Mouse (Mus musculus) stomach, postnatal 0 days (tissue): ENCODE results near the gene Wdr74. TPM values are rescaled to one million over a fixed set of nuclear protein-coding genes. Genes with fewer than 3 reads are reported as not detected.

Experiments used
- ATAC-seq: fragments of 200-750 bp; cut with Nextera tagmentation; 2 replicates; pipeline ENCODE4 v1.8.0; 2017; ENCODE audit not compliant: low FRiP score, low TSS enrichment
- DNase-seq: peaks from one replicate; pipeline ENCODE4 v3.0.0-alpha.2; 2016; ENCODE audit warnings: low spot score
- H3K27ac ChIP-seq: fragments of 300-500 bp; sonication (generic); replicated peaks from 2 replicates; pipeline ENCODE4 v1.5.1; 2014; ENCODE audit warnings: mild to moderate bottlenecking, control low read depth
- H3K27me3 ChIP-seq: fragments of 300-500 bp; sonication (generic); 2 replicates; pipeline ENCODE4 v1.6.1; 2014; ENCODE audit warnings: low read length; ENCODE audit not compliant: control insufficient read depth, insufficient read depth
- H3K36me3 ChIP-seq: fragments of 300-500 bp; sonication (generic); 2 replicates; pipeline ENCODE4 v1.6.1; 2014; ENCODE audit warnings: low read length, mixed read lengths; ENCODE audit not compliant: control insufficient read depth, insufficient read depth
- H3K4me1 ChIP-seq: fragments of 300-500 bp; sonication (generic); replicated peaks from 2 replicates; pipeline ENCODE4 v1.6.1; 2014; ENCODE audit warnings: antibody characterized with exemption; ENCODE audit not compliant: control insufficient read depth, insufficient read depth
- H3K4me2 ChIP-seq: fragments of 300-500 bp; sonication (generic); replicated peaks from 2 replicates; pipeline ENCODE4 v1.6.1; 2014; ENCODE audit warnings: low read depth, mild to moderate bottlenecking, control low read depth, moderate library complexity
- H3K4me3 ChIP-seq: fragments of 300-500 bp; sonication (generic); 2 replicates; pipeline ENCODE4 v1.5.1; 2014; ENCODE audit warnings: low read depth, low read length, control low read depth
- H3K9ac ChIP-seq: fragments of 300-500 bp; sonication (generic); 2 replicates; pipeline ENCODE4 v1.6.1; 2014; ENCODE audit warnings: mild to moderate bottlenecking, low read length, control low read depth, mixed read lengths
- H3K9me3 ChIP-seq: fragments of 300-500 bp; sonication (generic); 2 replicates; pipeline ENCODE4 v1.6.1; 2016; ENCODE audit warnings: low read length; ENCODE audit not compliant: control insufficient read depth
- CTCF ChIP-seq: IDR thresholded peaks from 2 replicates; pipeline ENCODE4 v1.5.1; 2016; ENCODE audit warnings: antibody characterized with exemption, low read depth, mild to moderate bottlenecking, moderate library complexity
- EP300 ChIP-seq: optimal IDR thresholded peaks from 2 replicates; pipeline ENCODE3; 2016; ENCODE audit warnings: antibody characterized with exemption
- WGBS: fragments of 180-500 bp; shearing (Covaris S2); extraction: QIAGEN DNeasy Blood & Tissue Kit; methylation state at CpG from one replicate; pipeline ENCODE4 v1.1.7; 2014; 5-methylcytosine and 5-hydroxymethylcytosine counted together
- polyA plus RNA-seq: library from polyadenylated mRNA; unstranded; fragments of >200 nt; fragmentation: Nextera tagmentation; extraction: Ambion mirVana; gene quantifications from 2 replicates; pipeline ENCODE4 v1.2.1, GENCODE M21; 2015

Wdr74 gene
- polyA plus RNA-seq, 1 experiment from 2014 or later = 55.7 TPM

DNA sequence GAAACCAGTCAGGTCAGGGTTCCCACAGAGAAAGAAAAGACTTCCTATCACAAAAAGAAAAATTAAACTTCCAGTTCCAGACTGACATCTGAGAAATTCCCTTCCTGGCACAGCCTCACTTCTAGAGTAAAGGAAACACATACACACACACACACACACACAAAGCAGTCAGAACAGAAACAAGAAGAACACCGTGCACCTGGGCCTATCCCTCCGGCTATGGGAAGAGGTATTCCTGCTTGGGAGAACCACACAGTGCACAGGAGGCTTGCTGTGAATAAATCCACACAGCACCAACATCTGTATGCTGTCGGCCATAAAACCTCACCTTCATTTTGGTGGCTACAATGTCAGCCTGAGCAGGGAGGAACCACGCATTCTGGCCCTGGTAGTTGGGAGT is 24.1 kb upstream of the Wdr74 start:
- H3K9ac ChIP-seq = peak overlapping the region; percentile 94; the same call in 1 of the 2 replicates
- no peak for DNase-seq
- H3K27ac ChIP-seq = peak overlapping the region; percentile 98

DNA sequence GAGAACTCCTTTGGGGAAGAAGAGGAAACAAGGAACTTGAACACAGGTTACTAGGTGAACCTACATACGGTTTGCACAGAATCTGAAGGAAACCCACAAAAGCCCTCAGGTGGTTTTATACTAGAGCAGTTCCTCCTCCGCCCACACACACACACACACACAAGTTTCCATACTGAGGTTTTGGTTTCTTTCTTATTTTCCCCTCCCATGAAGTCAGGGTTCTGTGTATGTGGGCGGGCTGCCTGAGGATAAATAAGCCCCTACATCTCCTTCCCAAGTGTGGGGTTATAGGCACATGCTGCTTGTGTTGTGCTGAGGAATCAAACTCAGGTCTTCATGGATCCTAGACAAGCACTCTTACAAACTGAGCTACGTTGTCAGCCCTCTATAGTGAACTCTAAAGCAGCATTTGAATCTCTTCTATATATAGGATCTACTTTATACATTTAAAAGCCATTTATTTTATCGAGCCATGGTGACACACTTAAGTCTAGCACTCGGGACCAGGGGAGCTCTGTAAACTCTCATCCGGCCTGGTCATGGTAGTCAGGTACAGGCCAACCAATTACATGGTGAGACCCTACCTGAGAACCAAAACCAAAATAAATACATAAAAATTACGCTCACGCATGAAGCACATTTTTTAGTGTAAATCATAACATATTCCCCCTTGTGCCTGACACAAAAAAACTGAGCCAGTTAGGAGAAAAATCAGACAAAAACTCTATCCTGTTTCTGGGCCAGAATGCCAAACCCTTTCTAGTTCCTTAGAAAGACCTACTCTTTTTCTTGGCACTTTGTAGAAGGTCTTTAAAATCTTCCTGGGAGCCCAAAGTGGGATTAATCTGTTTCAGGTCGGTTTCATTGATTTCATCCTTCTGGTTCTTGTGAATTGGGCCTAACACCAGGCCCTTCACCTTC is 23.4 kb upstream of the Wdr74 start:
- 41% methylated on average over 10 of the region's 10 CpGs for WGBS
- peaks cover 22% of the 10 kb centered on the region for H3K36me3 ChIP-seq

More for the DNA sequence above, 24.1 kb upstream of the Wdr74 start:
- TF ChIP-seq EP300 (no peak), CTCF (no peak)
- no peaks in the 10 kb centered on the region for H3K9me3 ChIP-seq
- WGBS = 36% methylated on average over 4 of the region's 4 CpGs
- no peak for ATAC-seq
- peaks cover 25% of the 10 kb centered on the region for H3K36me3 ChIP-seq
- H3K4me3 ChIP-seq = peak overlapping the region; percentile 96
- peaks cover 5% of the 10 kb centered on the region; the same call in 1 of the 2 replicates for H3K4me1 ChIP-seq
- peak overlapping the region; percentile 67 for H3K4me2 ChIP-seq
- H3K27me3 ChIP-seq = no peaks in the 10 kb centered on the region

DNA sequence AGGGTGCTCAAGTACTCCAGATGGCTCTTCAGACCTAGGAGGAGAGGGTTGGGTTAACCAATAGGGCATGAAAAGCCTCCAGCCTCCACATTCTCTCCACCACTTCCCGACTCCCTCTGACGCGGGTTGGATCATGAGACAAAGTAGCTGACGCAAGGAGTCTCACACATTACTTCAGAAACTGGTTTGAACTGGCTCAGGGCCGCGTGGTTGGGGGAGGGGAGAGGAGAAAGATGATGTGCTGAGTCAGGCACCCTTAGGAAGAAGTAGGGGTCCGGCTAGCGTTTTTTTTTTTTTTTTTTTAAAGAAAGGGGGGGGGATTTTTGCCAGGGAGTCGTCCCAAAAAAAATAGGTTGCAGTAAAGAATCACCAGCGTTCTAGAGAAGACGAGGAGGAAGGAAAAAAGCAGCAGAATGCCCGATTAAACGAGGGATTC is 22.7 kb upstream of the Wdr74 start:
- H3K4me3 ChIP-seq = peak overlapping the region; percentile 96
- no peaks in the 10 kb centered on the region for H3K9me3 ChIP-seq
- H3K4me2 ChIP-seq = peak overlapping the region; percentile 67
- DNase-seq (peak; percentile 81), ATAC-seq (peak; percentile 83)
- peaks cover 16% of the 10 kb centered on the region for H3K36me3 ChIP-seq
- H3K27me3 ChIP-seq = no peaks in the 10 kb centered on the region
- peaks cover 5% of the 10 kb centered on the region; the same call in 1 of the 2 replicates for H3K4me1 ChIP-seq
- WGBS = under 1% methylated on average over 13 of the region's 13 CpGs
- H3K9ac ChIP-seq = peak overlapping the region; percentile 94
- TF ChIP-seq EP300 (peak; percentile 63), CTCF (no peak)
- H3K27ac ChIP-seq = peak overlapping the region; percentile 98

More for the DNA sequence above, 23.4 kb upstream of the Wdr74 start:
- Histone ChIP-seq H3K27me3 (no peaks in the 10 kb centered on the region), H3K9ac (peak overlapping the region; percentile 94), H3K27ac (peak overlapping the region; percentile 98), H3K4me2 (peak overlapping the region; percentile 67), H3K4me1 (peaks cover 5% of the 10 kb centered on the region; the same call in 1 of the 2 replicates), H3K9me3 (no peaks in the 10 kb centered on the region), H3K4me3 (peak overlapping the region; percentile 96)
- no peak for DNase-seq
- no peak for ATAC-seq
- no peak for TF ChIP-seq CTCF
- TF ChIP-seq EP300 = no peak

DNA sequence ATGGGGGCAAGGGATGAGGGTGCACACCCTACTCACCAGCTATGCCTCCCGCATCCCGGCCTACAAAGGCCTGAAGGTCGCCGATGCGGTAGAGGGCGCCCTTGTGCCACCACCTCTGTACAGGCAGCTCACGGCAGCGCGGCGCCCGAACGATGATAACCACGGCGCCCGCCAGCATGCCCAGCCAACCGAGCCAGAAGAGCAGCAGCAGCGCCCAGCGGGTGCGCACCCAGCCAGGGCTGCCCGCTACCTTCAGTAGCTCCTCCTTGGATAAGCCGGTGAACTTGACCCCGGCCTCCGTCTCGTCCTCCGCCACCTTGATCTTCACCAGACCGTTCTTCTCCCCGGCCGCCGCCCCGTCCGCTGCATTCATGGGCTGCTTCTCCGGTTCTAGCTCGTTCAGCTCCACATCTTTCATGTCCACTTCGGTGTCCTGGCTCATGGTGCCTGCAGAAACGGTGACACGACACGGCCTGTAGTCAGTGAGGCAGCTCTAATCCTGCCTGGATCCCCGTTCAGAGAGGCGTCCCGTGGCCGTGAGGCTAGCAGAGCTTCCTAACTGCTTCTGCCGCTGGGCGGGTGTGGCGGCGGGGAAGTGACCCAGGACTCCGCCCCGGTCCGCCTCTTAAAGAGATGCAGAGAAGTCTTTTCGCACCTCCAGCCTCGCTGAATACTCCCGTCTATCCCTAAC is 22.2 kb upstream of the Wdr74 start:
- WGBS = under 1% methylated on average over 45 of the region's 51 CpGs
- H3K9ac ChIP-seq = peak overlapping the region; percentile 94
- H3K9me3 ChIP-seq = no peaks in the 10 kb centered on the region
- H3K4me3 ChIP-seq = peak overlapping the region; percentile 96
- ATAC-seq (peak; percentile 87), DNase-seq (peak; percentile 94)
- no peaks in the 10 kb centered on the region for H3K27me3 ChIP-seq
- no peak for TF ChIP-seq EP300
- TF ChIP-seq CTCF = peak; percentile 83
- peaks cover 5% of the 10 kb centered on the region; the same call in 1 of the 2 replicates for H3K4me1 ChIP-seq
- H3K36me3 ChIP-seq = peaks cover 12% of the 10 kb centered on the region
- H3K27ac ChIP-seq = peak overlapping the region; percentile 98
- peak overlapping the region; percentile 67 for H3K4me2 ChIP-seq

DNA sequence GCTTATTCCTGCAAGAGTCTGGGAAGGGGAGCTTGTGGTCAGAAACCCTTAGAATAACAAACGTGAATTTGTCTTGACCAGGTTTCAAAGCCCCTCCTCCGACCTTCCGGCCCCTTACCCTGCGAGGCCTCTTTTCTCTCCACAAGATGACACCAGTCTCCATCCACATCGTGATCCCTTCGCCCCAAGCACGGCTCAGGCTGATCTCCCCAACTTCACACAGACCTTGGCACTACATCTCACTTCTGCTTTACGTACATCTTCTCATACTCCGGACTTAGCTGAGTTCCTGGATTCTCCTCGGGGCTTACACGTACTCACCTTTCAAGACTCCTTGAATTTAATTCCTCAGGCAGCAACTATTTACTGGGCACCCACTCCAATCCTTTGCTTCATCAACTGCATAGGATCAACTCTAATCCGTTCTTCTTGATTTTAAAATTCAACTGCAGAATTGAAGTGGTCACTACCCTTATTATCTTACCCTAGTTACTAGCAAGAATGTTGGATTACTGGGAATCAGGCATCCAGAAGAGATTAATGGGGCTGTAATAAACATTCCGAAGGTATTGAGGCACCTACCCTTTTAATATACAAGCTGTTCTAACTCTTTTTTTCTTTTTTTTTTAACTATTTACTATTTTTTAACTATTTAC is 21.5 kb upstream of the Wdr74 start:
- Histone ChIP-seq H3K4me1 (peaks cover 5% of the 10 kb centered on the region; the same call in 1 of the 2 replicates), H3K9ac (peak overlapping the region; percentile 94), H3K27me3 (no peaks in the 10 kb centered on the region), H3K4me2 (peak overlapping the region; percentile 67), H3K27ac (peak overlapping the region; percentile 98), H3K9me3 (no peaks in the 10 kb centered on the region), H3K36me3 (peaks cover 9% of the 10 kb centered on the region), H3K4me3 (peak overlapping the region; percentile 96)
- 6% methylated on average over 13 of the region's 13 CpGs for WGBS
- ATAC-seq = no peak
- no peak for DNase-seq
- TF ChIP-seq CTCF = no peak
- TF ChIP-seq EP300 = no peak
